Mouse (Mus musculus): ENCODE results near the gene Crocc. TPM values are rescaled to one million over a fixed set of nuclear protein-coding genes. Genes with fewer than 3 reads are reported as not detected.

Gene Crocc
- polyA plus RNA-seq, 1 experiment from 2014 or later: 5.3 TPM

- Histone ChIP-seq H3K27me3 (ENCODE audit: control insufficient read depth, insufficient read depth, low read depth, low read length) (no peaks in the 10 kb centered on the region), H3K4me2 (ENCODE audit: low read length) (no peak overlapping the region), H3K4me1 (ENCODE audit: control insufficient read depth, insufficient read depth, low read length) (peaks cover 16% of the 10 kb centered on the region), H3K36me3 (ENCODE audit: control insufficient read depth, insufficient read depth, low read length) (no peaks in the 10 kb centered on the region), H3K27ac (ENCODE audit: low read length) (no peak overlapping the region), H3K9me3 (replicated peaks; ENCODE audit: control insufficient read depth, low read length, poor library complexity, severe bottlenecking) (no peaks in the 10 kb centered on the region), H3K4me3 (ENCODE audit: low read depth, low read length) (no peak overlapping the region), H3K9ac (ENCODE audit: low read depth, low read length) (no peak overlapping the region)
- 73% methylated on average over 8 of the region's 9 CpGs for WGBS
- no peak for ATAC-seq
Observed at GRCm38 (mm10) chr4:141058835-141059234, 1.5 kb downstream of the Crocc start.

GRCm38 (mm10) chr4:141056970-141057369, 3.4 kb downstream of the Crocc start:
- 94% methylated on average over 10 of the region's 10 CpGs for WGBS
- H3K4me2 ChIP-seq (ENCODE audit: low read length): no peak overlapping the region
- no peaks in the 10 kb centered on the region for H3K9me3 ChIP-seq (replicated peaks; ENCODE audit: control insufficient read depth, low read length, poor library complexity, severe bottlenecking)
- H3K4me1 ChIP-seq (ENCODE audit: control insufficient read depth, insufficient read depth, low read length): peaks cover 31% of the 10 kb centered on the region
- H3K9ac ChIP-seq (ENCODE audit: low read depth, low read length): no peak overlapping the region
- no peaks in the 10 kb centered on the region for H3K36me3 ChIP-seq (ENCODE audit: control insufficient read depth, insufficient read depth, low read length)
- no peak overlapping the region for H3K4me3 ChIP-seq (ENCODE audit: low read depth, low read length)
- no peak overlapping the region for H3K27ac ChIP-seq (ENCODE audit: low read length)
- no peak for ATAC-seq
- no peaks in the 10 kb centered on the region for H3K27me3 ChIP-seq (ENCODE audit: control insufficient read depth, insufficient read depth, low read depth, low read length)

DNA sequence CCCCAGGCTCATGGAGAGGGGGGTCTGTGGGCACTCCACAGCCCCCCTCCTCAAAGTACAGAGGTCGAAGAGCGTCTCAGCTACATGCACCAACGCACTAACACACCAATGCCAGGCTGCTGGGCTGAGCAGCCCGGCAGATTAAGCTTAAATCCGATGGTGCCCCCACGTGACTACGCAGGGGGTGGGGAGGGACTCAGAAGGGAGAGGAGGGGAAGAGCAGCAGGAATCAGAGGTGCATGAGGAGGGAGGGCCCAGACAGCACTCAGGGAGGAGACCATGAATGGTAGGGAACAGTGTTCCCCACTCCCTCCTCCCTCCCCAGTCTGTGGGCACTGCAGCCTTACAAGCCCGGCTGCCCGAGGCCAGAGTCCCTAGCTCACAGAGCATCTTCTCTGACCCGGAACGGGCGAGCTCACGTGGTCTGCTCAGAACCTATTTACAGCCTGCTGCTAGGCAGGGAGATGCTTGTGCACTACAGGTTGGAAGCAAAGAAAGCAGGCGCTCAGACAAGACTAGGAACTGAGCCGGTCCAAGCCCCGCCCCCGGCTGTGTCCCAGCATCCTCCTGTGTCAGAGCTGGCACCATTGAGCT, 6.7 kb downstream of the Crocc start:
- peak; percentile 55 for ATAC-seq
- H3K27me3 ChIP-seq (ENCODE audit: control insufficient read depth, insufficient read depth, low read depth, low read length): no peaks in the 10 kb centered on the region
- H3K36me3 ChIP-seq (ENCODE audit: control insufficient read depth, insufficient read depth, low read length): no peaks in the 10 kb centered on the region
- H3K4me2 ChIP-seq (ENCODE audit: low read length): peak overlapping the region; percentile 58
- H3K9ac ChIP-seq (ENCODE audit: low read depth, low read length): peak overlapping the region; percentile 63
- H3K9me3 ChIP-seq (replicated peaks; ENCODE audit: control insufficient read depth, low read length, poor library complexity, severe bottlenecking): no peaks in the 10 kb centered on the region
- peak overlapping the region; percentile 89 for H3K27ac ChIP-seq (ENCODE audit: low read length)
- H3K4me1 ChIP-seq (ENCODE audit: control insufficient read depth, insufficient read depth, low read length): peaks cover 40% of the 10 kb centered on the region
- 6% methylated on average over 17 of the region's 17 CpGs for WGBS
- H3K4me3 ChIP-seq (ENCODE audit: low read depth, low read length): peak overlapping the region; percentile 24

GRCm38 (mm10) chr4:141053138-141053537, 7.2 kb downstream of the Crocc start:
- no peak for ATAC-seq
- Histone ChIP-seq H3K9ac (ENCODE audit: low read depth, low read length) (peak overlapping the region; percentile 63), H3K36me3 (ENCODE audit: control insufficient read depth, insufficient read depth, low read length) (no peaks in the 10 kb centered on the region), H3K4me1 (ENCODE audit: control insufficient read depth, insufficient read depth, low read length) (peaks cover 45% of the 10 kb centered on the region), H3K9me3 (replicated peaks; ENCODE audit: control insufficient read depth, low read length, poor library complexity, severe bottlenecking) (no peaks in the 10 kb centered on the region), H3K27me3 (ENCODE audit: control insufficient read depth, insufficient read depth, low read depth, low read length) (no peaks in the 10 kb centered on the region), H3K4me2 (ENCODE audit: low read length) (peak overlapping the region; percentile 58), H3K27ac (ENCODE audit: low read length) (peak overlapping the region; percentile 89), H3K4me3 (ENCODE audit: low read depth, low read length) (peak overlapping the region; percentile 24)
- WGBS: 11% methylated on average over 8 of the region's 8 CpGs

DNA sequence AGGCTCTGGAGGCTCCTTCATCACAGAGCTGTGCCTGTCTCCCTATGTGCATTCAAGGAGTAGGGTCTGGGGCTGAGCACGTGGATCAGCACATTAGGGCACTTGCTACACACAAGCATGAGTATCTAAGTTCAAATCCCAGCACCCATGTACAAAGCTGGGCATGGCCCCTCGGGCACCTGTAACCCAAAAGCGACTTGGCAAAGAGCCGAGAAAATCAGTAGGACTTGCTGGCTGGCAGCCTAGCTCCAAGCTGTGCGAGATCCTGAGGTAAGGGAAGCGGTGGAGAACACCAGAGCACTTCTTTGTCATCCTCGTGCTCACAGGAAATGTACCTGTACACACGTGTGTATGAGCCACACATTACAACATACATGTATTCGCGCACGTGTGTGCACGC, 7.9 kb downstream of the Crocc start:
- Histone ChIP-seq H3K4me3 (ENCODE audit: low read depth, low read length) (no peak overlapping the region), H3K9me3 (replicated peaks; ENCODE audit: control insufficient read depth, low read length, poor library complexity, severe bottlenecking) (no peaks in the 10 kb centered on the region), H3K27me3 (ENCODE audit: control insufficient read depth, insufficient read depth, low read depth, low read length) (no peaks in the 10 kb centered on the region), H3K36me3 (ENCODE audit: control insufficient read depth, insufficient read depth, low read length) (no peaks in the 10 kb centered on the region), H3K27ac (ENCODE audit: low read length) (peak overlapping the region; percentile 89), H3K4me2 (ENCODE audit: low read length) (peak overlapping the region; percentile 58), H3K9ac (ENCODE audit: low read depth, low read length) (peak overlapping the region; percentile 37), H3K4me1 (ENCODE audit: control insufficient read depth, insufficient read depth, low read length) (peaks cover 45% of the 10 kb centered on the region)
- WGBS: 74% methylated on average over 12 of the region's 12 CpGs
- ATAC-seq: no peak

GRCm38 (mm10) chr4:141049476-141049835, 10.9 kb downstream of the Crocc start:
- H3K4me3 ChIP-seq (ENCODE audit: low read depth, low read length): 0 out of 2 replicates have a peak overlapping the region, but pooled peaks have one; percentile 3
- H3K36me3 ChIP-seq (ENCODE audit: control insufficient read depth, insufficient read depth, low read length): 0 out of 2 replicates have a peak, but pooled peaks cover 3% of the 10 kb centered on the region
- H3K4me1 ChIP-seq (ENCODE audit: control insufficient read depth, insufficient read depth, low read length): peaks cover 54% of the 10 kb centered on the region
- H3K27ac ChIP-seq (ENCODE audit: low read length): peak overlapping the region; percentile 97
- 13% methylated on average over 4 of the region's 4 CpGs for WGBS
- no peaks in the 10 kb centered on the region for H3K27me3 ChIP-seq (ENCODE audit: control insufficient read depth, insufficient read depth, low read depth, low read length)
- H3K9me3 ChIP-seq (replicated peaks; ENCODE audit: control insufficient read depth, low read length, poor library complexity, severe bottlenecking): no peaks in the 10 kb centered on the region
- H3K4me2 ChIP-seq (ENCODE audit: low read length): peak overlapping the region; percentile 45
- H3K9ac ChIP-seq (ENCODE audit: low read depth, low read length): peak overlapping the region; percentile 59
- peak; percentile 65 for ATAC-seq

DNA sequence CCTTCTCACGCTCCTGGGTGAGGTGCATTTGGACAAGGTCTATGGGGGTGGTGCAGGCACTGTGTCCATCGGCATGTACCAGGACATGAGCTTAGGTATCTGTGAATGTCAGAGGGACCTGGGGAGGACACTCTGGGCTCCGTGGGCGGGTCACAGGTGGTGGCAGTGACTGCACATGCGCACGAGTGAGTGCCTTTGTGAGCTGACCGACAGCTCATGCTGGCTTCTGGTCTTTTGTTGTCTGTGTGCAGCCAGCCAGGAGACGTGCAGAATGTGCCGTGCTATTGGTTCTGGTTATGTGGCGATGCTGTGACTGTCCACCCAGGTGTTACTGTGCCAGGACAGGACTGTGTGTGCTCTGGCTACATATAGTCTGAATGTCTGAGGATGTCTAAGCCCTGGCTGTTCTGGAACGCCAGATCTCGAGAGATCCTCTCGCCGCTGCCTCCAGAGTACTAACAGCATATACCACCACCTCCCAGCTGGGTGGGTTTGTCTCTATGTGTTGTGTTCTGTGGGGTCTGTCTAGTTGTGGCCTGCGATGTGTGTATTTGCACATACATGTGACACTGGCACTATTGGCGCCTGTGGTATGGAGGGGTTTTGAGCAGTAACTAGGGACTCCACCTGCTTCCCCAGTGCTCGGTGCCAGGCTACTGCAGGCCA, 11.4 kb downstream of the Crocc start:
- Histone ChIP-seq H3K9ac (ENCODE audit: low read depth, low read length) (peak overlapping the region; percentile 59), H3K9me3 (replicated peaks; ENCODE audit: control insufficient read depth, low read length, poor library complexity, severe bottlenecking) (no peaks in the 10 kb centered on the region), H3K4me1 (ENCODE audit: control insufficient read depth, insufficient read depth, low read length) (peaks cover 49% of the 10 kb centered on the region), H3K36me3 (ENCODE audit: control insufficient read depth, insufficient read depth, low read length) (0 out of 2 replicates have a peak, but pooled peaks cover 3% of the 10 kb centered on the region), H3K27ac (ENCODE audit: low read length) (peak overlapping the region; percentile 97), H3K4me2 (ENCODE audit: low read length) (peak overlapping the region; percentile 45), H3K27me3 (ENCODE audit: control insufficient read depth, insufficient read depth, low read depth, low read length) (no peaks in the 10 kb centered on the region), H3K4me3 (ENCODE audit: low read depth, low read length) (peak overlapping the region; percentile 3; the same call in 1 of the 2 replicates)
- ATAC-seq: peak; percentile 27
- WGBS: 18% methylated on average over 17 of the region's 17 CpGs

- no peak overlapping the region for H3K9ac ChIP-seq (ENCODE audit: low read depth, low read length)
- no peak for ATAC-seq
- H3K4me2 ChIP-seq (ENCODE audit: low read length): no peak overlapping the region
- no peak overlapping the region for H3K4me3 ChIP-seq (ENCODE audit: low read depth, low read length)
- H3K27ac ChIP-seq (ENCODE audit: low read length): 0 out of 2 replicates have a peak overlapping the region, but pooled peaks have one; percentile 9
- H3K4me1 ChIP-seq (ENCODE audit: control insufficient read depth, insufficient read depth, low read length): peaks cover 26% of the 10 kb centered on the region
- 13% methylated on average over 8 of the region's 8 CpGs for WGBS
- peaks cover 7% of the 10 kb centered on the region for H3K36me3 ChIP-seq (ENCODE audit: control insufficient read depth, insufficient read depth, low read length)
- no peaks in the 10 kb centered on the region for H3K9me3 ChIP-seq (replicated peaks; ENCODE audit: control insufficient read depth, low read length, poor library complexity, severe bottlenecking)
- H3K27me3 ChIP-seq (ENCODE audit: control insufficient read depth, insufficient read depth, low read depth, low read length): no peaks in the 10 kb centered on the region
Observed at GRCm38 (mm10) chr4:141044816-141045215, 15.5 kb downstream of the Crocc start.

- no peak overlapping the region for H3K9ac ChIP-seq (ENCODE audit: low read depth, low read length)
- no peaks in the 10 kb centered on the region for H3K9me3 ChIP-seq (replicated peaks; ENCODE audit: control insufficient read depth, low read length, poor library complexity, severe bottlenecking)
- H3K4me3 ChIP-seq (ENCODE audit: low read depth, low read length): no peak overlapping the region
- no peak overlapping the region for H3K27ac ChIP-seq (ENCODE audit: low read length)
- peaks cover 10% of the 10 kb centered on the region for H3K36me3 ChIP-seq (ENCODE audit: control insufficient read depth, insufficient read depth, low read length)
- ATAC-seq: no peak
- H3K4me2 ChIP-seq (ENCODE audit: low read length): no peak overlapping the region
- 64% methylated on average over 12 of the region's 12 CpGs for WGBS
- no peaks in the 10 kb centered on the region for H3K27me3 ChIP-seq (ENCODE audit: control insufficient read depth, insufficient read depth, low read depth, low read length)
- 0 out of 2 replicates have a peak, but pooled peaks cover 4% of the 10 kb centered on the region for H3K4me1 ChIP-seq (ENCODE audit: control insufficient read depth, insufficient read depth, low read length)
Observed at GRCm38 (mm10) chr4:141041117-141041516, 19.2 kb downstream of the Crocc start.
